Mouse (Mus musculus) adrenal gland, postnatal 14 days (tissue): ENCODE data around the gene Tcl1b5. TPM values are rescaled to one million over a fixed set of nuclear protein-coding genes. Genes with fewer than 3 reads are reported as not detected.
A peak's percentile ranks its signal among the peaks of the same experiment; 100 is the strongest.
"Not testable (repeated sequence)": the region's sequence is repeated elsewhere in the genome, so short reads cannot be mapped to it uniquely, and the experiment has no call there.

Experiments
- DNase-seq: peaks from one replicate; pipeline ENCODE4 v3.0.0; 2021; ENCODE audit warnings: mixed read lengths
- long read RNA-seq, 2 experiments: library from polyadenylated mRNA; stranded (forward); transcript quantifications; one replicate each; pipeline ENCODE4 v2.0.0; 2021
- total RNA-seq: library from RNA; stranded (reverse); gene quantifications from 2 replicates; pipeline ENCODE4 v1.2.3, GENCODE M21; 2021

The Tcl1b5 gene
- not detected in 2 replicates for total RNA-seq
- long read RNA-seq, experiment 1 = 0 reads
- long read RNA-seq, experiment 2 = 0 reads

GRCm38 (mm10) chr12:105176044-105176443 lies at the start of gene Tcl1b5:
Gene Tcl1b5 (plus strand): TSS chr12:105176344.
- not testable (repeated sequence) for DNase-seq

GRCm38 (mm10) chr12:105126516-105126915 lies 49.6 kb upstream of the Tcl1b5 start:
- no peak for DNase-seq

- no peak for DNase-seq
These were observed 48.5 kb upstream of the Tcl1b5 start for GRCm38 (mm10) chr12:105127607-105128006.

- DNase-seq = not testable (repeated sequence)
These were observed 46.5 kb upstream of the Tcl1b5 start for GRCm38 (mm10) chr12:105129494-105130205.

DNA sequence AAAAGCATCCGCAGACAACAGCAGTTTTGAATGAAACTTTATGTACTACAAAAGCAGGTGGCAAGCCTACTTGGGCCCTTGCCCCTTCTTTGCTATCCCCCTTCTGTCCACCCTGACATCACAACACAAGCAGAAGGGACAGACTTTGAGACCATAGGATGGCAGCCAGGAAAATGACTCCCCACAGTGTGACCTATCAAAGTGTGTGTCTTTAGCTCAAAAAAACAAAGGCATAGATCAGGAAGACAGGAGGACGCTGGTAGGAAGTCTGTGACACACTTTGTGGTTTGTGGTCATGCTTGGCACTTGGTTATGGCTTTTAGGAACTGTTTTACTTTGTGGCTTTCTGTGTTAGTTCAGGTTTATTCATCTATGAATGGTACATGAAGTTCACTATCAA lies 42.0 kb upstream of the Tcl1b5 start:
- not testable (repeated sequence) for DNase-seq

GRCm38 (mm10) chr12:105134826-105135225 lies 41.3 kb upstream of the Tcl1b5 start:
- DNase-seq = not testable (repeated sequence)

- not testable (repeated sequence) for DNase-seq
These were observed 38.4 kb upstream of the Tcl1b5 start for GRCm38 (mm10) chr12:105137729-105138128.

- DNase-seq = peak; percentile 28
These were observed 33.0 kb upstream of the Tcl1b5 start for GRCm38 (mm10) chr12:105143096-105143495.

- DNase-seq = not testable (repeated sequence)
These were observed 31.2 kb upstream of the Tcl1b5 start for GRCm38 (mm10) chr12:105144928-105145327.

DNA sequence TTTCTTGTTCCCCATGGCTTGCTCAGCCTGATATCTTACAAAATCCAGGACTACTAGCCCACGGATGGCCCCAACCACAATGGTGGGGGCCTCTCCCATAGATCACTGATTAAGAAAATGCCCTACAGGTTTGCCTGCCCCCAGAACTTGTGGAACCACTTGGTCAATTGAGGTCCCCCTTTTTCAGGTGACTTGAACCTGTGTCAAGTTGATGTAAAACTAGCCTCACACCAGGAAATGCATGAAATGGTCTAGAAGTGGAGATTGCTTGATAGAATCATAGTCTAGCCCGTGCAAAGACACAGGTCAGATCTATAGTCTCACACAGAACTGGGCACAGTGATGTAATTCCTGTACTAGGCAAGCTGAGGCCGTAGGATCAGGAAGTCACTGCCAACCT lies 30.4 kb upstream of the Tcl1b5 start, which contains the start of gene Tcl1b2:
Gene Tcl1b2 (plus strand): TSS at position 301 of the 400 bp plus-strand sequence.
- DNase-seq = no peak

- peak; percentile 21 for DNase-seq
These were observed 20.9 kb upstream of the Tcl1b5 start for GRCm38 (mm10) chr12:105155286-105155685.

DNA sequence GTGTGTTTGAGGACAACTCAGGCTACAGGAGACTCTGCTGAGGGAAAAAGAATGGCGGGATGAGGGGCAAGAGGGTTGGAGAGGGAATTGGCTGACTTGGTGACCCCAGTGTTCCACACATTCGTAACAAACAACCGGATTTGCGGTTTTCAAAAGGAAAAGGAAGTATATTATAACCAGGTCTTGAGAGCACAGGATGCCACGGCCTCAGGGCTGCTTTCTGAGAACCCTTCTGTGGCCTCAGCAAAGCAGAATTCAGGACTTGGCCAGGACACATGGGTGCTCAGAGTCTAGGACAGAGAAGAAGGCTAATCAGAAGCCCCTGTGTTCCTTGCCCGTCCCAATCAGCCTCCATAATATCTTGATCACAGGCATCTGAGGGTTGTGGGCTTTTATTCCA lies 17.3 kb upstream of the Tcl1b5 start:
- DNase-seq = no peak

DNA sequence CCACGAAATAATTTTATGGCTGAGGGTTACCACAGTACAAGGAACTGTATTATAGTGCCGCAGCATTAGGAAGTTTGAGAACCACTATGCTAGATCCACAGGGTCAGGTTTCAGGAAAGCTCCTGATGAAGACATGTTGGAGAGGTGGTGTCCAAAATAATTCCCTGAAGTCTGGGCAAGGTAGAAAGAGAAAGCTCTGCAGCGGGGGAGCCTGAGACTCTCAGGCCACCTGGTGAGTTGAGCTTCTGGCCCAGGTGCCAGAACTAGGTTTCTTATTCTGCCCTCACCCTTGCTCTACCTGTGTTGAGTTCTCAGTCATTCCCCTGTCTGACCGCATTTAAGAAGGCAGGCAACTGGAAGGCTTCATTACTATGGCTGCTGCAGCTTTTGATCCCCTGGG lies 16.8 kb upstream of the Tcl1b5 start, which contains the start of gene Tcl1b1:
Gene Tcl1b1 (plus strand): TSS at position 301 of the 400 bp plus-strand sequence.
- DNase-seq = no peak

- DNase-seq = no peak
These were observed 9.4 kb upstream of the Tcl1b5 start for GRCm38 (mm10) chr12:105166734-105167133.

DNA sequence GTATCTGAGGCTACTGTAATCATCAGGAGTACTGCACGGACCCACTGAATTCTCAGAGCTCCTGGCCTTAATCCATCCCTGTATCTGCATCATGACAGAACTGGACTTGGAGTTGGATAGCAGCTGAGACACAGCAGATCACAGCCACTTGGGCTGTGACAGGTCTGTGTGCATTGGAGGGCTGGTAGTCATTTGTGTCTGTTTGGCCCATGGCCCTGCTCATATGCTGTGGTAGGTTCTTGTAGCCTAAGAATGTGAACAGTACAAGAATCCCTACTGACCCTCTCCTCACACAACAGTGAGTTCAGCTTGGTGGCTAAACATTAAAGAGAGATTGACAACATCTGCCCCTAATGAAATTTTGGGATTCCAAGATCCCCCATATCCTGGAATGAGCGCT lies 2.8 kb upstream of the Tcl1b5 start:
- DNase-seq = no peak

GRCm38 (mm10) chr12:105174318-105174717 lies 1.8 kb upstream of the Tcl1b5 start:
- peak; percentile 88 for DNase-seq

DNA sequence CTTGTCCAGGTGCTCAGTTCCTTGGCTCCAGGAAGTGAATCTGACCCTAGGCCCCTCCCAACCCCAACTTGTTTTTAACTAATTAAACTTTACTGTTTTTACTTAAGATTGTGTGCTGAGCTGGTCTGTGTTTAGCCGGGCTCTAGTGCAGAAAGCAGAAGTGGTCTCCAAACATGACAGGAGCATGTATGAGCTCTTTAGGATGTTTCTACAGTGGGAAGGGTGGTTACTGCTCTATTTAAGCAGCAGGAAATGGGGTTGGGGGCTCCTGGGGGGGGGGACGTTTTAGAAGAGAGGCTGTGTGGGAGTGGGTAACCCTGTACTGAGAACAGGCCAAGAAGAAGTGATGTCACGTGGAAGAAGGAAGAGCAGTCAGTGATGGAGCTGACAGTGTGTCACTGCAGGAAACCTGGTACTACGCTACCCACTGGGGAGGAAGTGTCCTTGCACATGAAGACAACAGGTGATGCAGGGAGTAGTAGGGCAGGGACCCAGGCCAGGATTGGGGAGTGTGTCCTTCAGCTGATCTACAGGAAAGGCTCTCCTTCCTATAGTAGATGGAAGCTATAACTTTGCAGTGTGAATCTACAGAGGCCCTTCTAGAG lies 5.0 kb downstream of the Tcl1b5 start:
- not testable (repeated sequence) for DNase-seq

DNA sequence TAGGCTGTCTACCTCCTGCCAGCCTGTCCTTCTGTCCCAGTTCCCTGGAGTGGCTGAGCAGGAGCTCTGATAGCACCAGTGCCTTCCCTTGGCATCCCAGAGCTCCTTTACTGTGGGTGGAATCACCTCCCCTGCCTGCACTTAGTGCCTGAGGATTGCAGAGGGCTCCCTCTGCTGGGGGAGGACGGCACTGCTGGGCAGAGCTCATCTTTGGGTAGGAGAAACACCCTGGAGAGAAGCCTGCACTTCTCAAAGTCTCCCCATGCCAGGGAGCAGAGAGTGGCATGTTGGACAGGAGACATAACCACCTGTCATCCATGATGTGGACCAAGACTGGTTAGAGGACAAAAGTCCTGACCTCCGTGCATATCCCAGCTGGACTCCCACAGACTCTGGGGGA lies 12.8 kb downstream of the Tcl1b5 start:
- DNase-seq = peak; percentile 35

DNA sequence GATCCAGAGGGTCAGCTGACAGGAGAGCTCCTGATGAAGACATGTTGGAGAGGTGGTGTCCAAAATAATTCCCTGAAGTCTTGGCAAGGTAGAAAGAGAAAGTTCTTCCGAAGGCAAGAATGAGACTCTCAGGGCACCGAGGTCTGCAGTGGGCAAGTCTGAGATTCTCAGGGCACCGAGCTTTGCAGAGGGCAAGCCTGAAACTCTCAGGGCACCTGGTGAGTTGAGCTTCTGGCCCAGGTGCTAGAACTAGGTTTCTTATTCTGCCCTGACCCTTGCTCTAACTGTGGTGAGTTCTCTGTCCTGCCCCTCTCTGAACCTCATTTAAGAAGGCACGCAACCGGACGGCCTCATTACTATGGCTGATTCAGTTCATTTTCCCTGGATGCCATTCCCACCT lies 14.6 kb downstream of the Tcl1b5 start, which contains the start of gene Tcl1b3:
Gene Tcl1b3 (plus strand): TSS at position 301 of the 400 bp plus-strand sequence.
- DNase-seq = not testable (repeated sequence)

- not testable (repeated sequence) for DNase-seq
These were observed 23.7 kb downstream of the Tcl1b5 start for GRCm38 (mm10) chr12:105199684-105200497.

GRCm38 (mm10) chr12:105201657-105202056 lies 25.5 kb downstream of the Tcl1b5 start, which contains the start of gene Tcl1b4:
Gene Tcl1b4 (plus strand): TSS chr12:105201957.
- DNase-seq = not testable (repeated sequence)

- DNase-seq = no peak
These were observed 30.9 kb downstream of the Tcl1b5 start for GRCm38 (mm10) chr12:105207071-105207470.
